Mouse (Mus musculus): ENCODE data around the gene Ice1.

The Ice1 gene

GRCm38 (mm10) chr13:70637282-70637661, at the start of gene Ice1:
Gene Ice1, minus strand, starts transcription at chr13:70637634.
- DNase-seq (ENCODE audit: low read depth, low spot score) = no peak

- DNase-seq (ENCODE audit: low read depth, low spot score) = no peak
Measured at GRCm38 (mm10) chr13:70685825-70686224, 48.4 kb upstream of the Ice1 start.

GRCm38 (mm10) chr13:70684976-70685609, 47.7 kb upstream of the Ice1 start:
- DNase-seq (ENCODE audit: low read depth, low spot score) = peak; percentile 20

- no peak for DNase-seq (ENCODE audit: low read depth, low spot score)
Measured at GRCm38 (mm10) chr13:70681411-70682183, 44.2 kb upstream of the Ice1 start.

GRCm38 (mm10) chr13:70680316-70680715, 42.9 kb upstream of the Ice1 start:
- no peak for DNase-seq (ENCODE audit: low read depth, low spot score)

GRCm38 (mm10) chr13:70677689-70678088, 40.3 kb upstream of the Ice1 start:
- no peak for DNase-seq (ENCODE audit: low read depth, low spot score)

GRCm38 (mm10) chr13:70676243-70677183, 39.1 kb upstream of the Ice1 start:
- DNase-seq (ENCODE audit: low read depth, low spot score) = no peak

- DNase-seq (ENCODE audit: low read depth, low spot score) = no peak
Measured at GRCm38 (mm10) chr13:70674998-70675397, 37.6 kb upstream of the Ice1 start.

GRCm38 (mm10) chr13:70670080-70670479, 32.6 kb upstream of the Ice1 start:
- no peak for DNase-seq (ENCODE audit: low read depth, low spot score)

GRCm38 (mm10) chr13:70659715-70660114, 22.3 kb upstream of the Ice1 start:
- DNase-seq (ENCODE audit: low read depth, low spot score) = no peak

- DNase-seq (ENCODE audit: low read depth, low spot score) = no peak
Measured at GRCm38 (mm10) chr13:70656741-70657140, 19.3 kb upstream of the Ice1 start.

- DNase-seq (ENCODE audit: low read depth, low spot score) = no peak
Measured at GRCm38 (mm10) chr13:70656329-70656728, 18.9 kb upstream of the Ice1 start.

GRCm38 (mm10) chr13:70655570-70655969, 18.1 kb upstream of the Ice1 start:
- no peak for DNase-seq (ENCODE audit: low read depth, low spot score)

GRCm38 (mm10) chr13:70654091-70654770, 16.8 kb upstream of the Ice1 start:
- no peak for DNase-seq (ENCODE audit: low read depth, low spot score)

- no peak for DNase-seq (ENCODE audit: low read depth, low spot score)
Measured at GRCm38 (mm10) chr13:70653457-70653856, 16.0 kb upstream of the Ice1 start.

GRCm38 (mm10) chr13:70650011-70650436, 12.6 kb upstream of the Ice1 start:
- DNase-seq (ENCODE audit: low read depth, low spot score) = no peak

GRCm38 (mm10) chr13:70645968-70646505, 8.6 kb upstream of the Ice1 start:
- no peak for DNase-seq (ENCODE audit: low read depth, low spot score)

GRCm38 (mm10) chr13:70644083-70644462, 6.6 kb upstream of the Ice1 start:
- no peak for DNase-seq (ENCODE audit: low read depth, low spot score)

GRCm38 (mm10) chr13:70643408-70644082, 6.1 kb upstream of the Ice1 start:
- peak; percentile 45 for DNase-seq (ENCODE audit: low read depth, low spot score)

- no peak for DNase-seq (ENCODE audit: low read depth, low spot score)
Measured at GRCm38 (mm10) chr13:70641941-70642340, 4.5 kb upstream of the Ice1 start.

GRCm38 (mm10) chr13:70641381-70641780, 3.9 kb upstream of the Ice1 start:
- DNase-seq (ENCODE audit: low read depth, low spot score) = no peak
